Mouse (Mus musculus) thymus, postnatal 10 days (tissue): ENCODE results near the gene Jph3.

Experiments
- DNase-seq, 2 experiments: peaks; one replicate each; pipeline ENCODE4 v3.0.0; 2021; ENCODE audit warnings: low spot score in 2 of 2

The Jph3 gene

GRCm38 (mm10) chr8:121832061-121832460, 102.6 kb downstream of the Jph3 start:
- DNase-seq = no peak

- DNase-seq = peak; percentile 51 to 69
Measured at GRCm38 (mm10) chr8:121832503-121832902, 103.1 kb downstream of the Jph3 start.

- DNase-seq = peak; percentile 44 to 55
Measured at GRCm38 (mm10) chr8:121841242-121841641, 111.8 kb downstream of the Jph3 start.

DNA sequence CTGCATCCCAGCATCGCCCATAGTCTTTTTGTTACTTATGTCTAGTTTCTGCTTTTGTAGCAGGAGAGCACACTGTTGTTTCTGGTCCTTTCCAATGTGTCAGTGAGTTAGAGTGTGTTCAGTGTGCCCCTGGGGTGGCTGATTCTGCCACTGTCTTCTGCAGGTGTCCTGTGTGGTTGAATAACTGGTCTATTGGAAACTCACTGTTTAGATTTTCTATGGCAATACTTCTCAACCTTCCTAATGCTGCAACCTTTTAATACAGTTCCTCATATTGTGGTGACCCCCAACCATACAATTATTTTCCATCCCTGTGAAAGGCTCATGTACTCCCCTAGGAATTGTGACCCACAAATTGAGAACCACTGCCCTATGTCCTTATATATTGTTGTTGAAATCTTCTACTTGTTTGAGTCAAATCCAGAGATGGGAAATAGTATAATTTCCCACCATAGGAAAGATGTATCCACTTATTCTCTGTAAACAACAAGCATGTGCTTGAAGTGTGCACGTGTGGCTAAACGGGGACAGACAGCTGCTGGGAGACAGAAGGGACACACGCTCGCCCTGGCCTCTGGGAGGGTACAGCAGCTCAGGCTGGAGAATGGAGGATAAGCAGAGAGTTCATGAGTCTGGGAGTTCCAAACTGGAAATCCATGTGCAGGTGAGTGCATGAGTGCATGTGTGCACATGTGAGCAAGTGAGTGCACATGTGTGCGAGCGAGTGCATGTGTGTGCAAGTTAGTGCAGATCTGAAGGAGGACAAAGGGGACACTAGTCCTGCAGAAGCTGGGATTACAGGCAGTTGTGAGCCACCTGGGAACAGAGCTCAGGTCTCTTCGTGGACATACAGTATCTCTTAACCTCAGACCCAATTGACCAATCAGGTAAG, 112.9 kb downstream of the Jph3 start:
- no peak for DNase-seq

DNA sequence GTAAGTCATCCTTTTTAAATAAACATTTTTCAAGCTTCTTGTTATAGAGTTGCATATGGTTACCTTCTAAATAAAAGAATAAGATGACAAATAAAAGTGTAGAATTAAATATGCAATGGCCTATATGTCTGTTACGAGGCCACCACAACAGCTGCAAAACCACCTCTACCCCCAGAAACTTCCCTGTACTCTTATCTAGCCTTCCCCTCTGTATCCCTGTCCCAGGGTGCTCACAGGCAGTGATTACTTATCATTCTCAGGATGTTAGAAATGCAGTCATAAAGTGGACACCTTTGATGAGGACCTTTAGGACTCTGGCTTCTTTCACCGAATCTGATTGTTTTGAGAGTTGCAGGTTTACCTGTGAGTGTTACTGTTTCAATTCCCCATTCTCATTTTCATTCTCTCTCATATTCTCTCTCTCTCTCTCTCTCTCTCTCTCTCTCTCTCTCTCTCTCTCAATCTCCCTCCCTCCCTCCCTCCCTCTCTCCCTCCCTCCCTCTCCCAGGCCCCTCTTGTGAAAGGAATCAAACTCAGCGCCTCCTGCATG, 113.8 kb downstream of the Jph3 start:
- DNase-seq = no peak
